ENCODE assay signal across 21 mouse cellular contexts in the genomic region with DNA sequence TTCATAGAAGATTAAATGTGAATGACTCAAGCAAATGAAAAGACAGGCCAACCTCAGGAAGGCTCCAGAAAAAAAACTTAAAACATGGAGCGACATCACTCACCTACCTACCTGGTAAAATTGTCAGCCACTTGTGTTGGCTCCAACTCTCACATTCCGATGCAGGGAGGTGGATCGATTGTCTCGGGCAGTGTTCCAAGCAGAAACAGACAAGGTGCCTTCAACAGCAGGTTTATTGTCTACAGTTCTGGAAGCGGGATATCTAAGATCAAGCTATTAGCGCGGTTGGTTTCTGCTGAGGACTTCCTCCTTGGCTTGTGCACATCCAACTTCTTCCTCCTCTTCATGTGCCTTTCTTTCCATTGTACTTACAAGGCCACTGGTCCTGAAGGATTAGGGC. TPM values are rescaled to one million over a fixed set of nuclear protein-coding genes. Genes with fewer than 3 reads are reported as not detected.
DNase-seq lines count a peak whose midpoint lies in the region; ATAC-seq lines count a peak whose summit lies in the region.
"Had no signal": no experiment of that assay in that cellular context is flagged by ENCODE, and none has a peak within 500 bp of the region (broad histone marks: within the 10 kb centered on the region; RNA-seq: fewer than 3 reads in every experiment).

No protein-coding gene starts in this region.

- WGBS in intestine, embryonic 16.5 days = 73% methylated on average over 7 of the region's 7 CpGs
- 76% methylated on average over 7 of the region's 7 CpGs for WGBS in intestine, embryonic 15.5 days
- 31% methylated on average over 7 of the region's 7 CpGs for WGBS in large intestine, adult 2 months
- 96% methylated on average over 7 of the region's 7 CpGs for WGBS in forebrain, embryonic 14.5 days

- 0 out of 2 replicates have a peak overlapping the region, but pooled peaks have one; percentile 11 for H3K27ac ChIP-seq in intestine, embryonic 16.5 days (ENCODE audit: low read length)
- H3K27ac ChIP-seq in intestine, embryonic 15.5 days = no peak overlapping the region
- no peak overlapping the region for H3K27ac ChIP-seq in forebrain, embryonic 14.5 days (ENCODE audit: low read depth, low read length)
- H3K27ac ChIP-seq: embryonic facial prominence, embryonic 10.5 days; embryonic facial prominence, embryonic 12.5 days; forebrain, embryonic 13.5 days had no signal

- no peak overlapping the region for H3K9ac ChIP-seq in intestine, embryonic 16.5 days (ENCODE audit: low read depth, low read length)
- H3K9ac ChIP-seq in intestine, embryonic 15.5 days = no peak overlapping the region
- no peak overlapping the region for H3K9ac ChIP-seq in forebrain, embryonic 14.5 days (ENCODE audit: low read length)
- H3K9ac ChIP-seq: embryonic facial prominence, embryonic 12.5 days; forebrain, embryonic 13.5 days had no signal

- no peak overlapping the region for H3K4me3 ChIP-seq in intestine, embryonic 16.5 days (ENCODE audit: low read length)
- H3K4me3 ChIP-seq in intestine, embryonic 15.5 days (replicated peaks) = no peak overlapping the region
- no peak overlapping the region for H3K4me3 ChIP-seq in forebrain, embryonic 14.5 days (ENCODE audit: low read depth, low read length)
- H3K4me3 ChIP-seq: embryonic facial prominence, embryonic 10.5 days; embryonic facial prominence, embryonic 12.5 days; forebrain, embryonic 13.5 days had no signal

- no peaks in the 10 kb centered on the region for H3K36me3 ChIP-seq in intestine, embryonic 16.5 days (ENCODE audit: control insufficient read depth, insufficient read depth, low read length)
- H3K36me3 ChIP-seq in intestine, embryonic 15.5 days = no peaks in the 10 kb centered on the region
- H3K36me3 ChIP-seq in forebrain, embryonic 14.5 days (ENCODE audit: control insufficient read depth, insufficient read depth, low read length) = no peaks in the 10 kb centered on the region
- H3K36me3 ChIP-seq: embryonic facial prominence, embryonic 10.5 days; embryonic facial prominence, embryonic 12.5 days had no signal

- peaks cover 15% of the 10 kb centered on the region for H3K4me1 ChIP-seq in intestine, embryonic 16.5 days (ENCODE audit: control insufficient read depth, insufficient read depth, low read length)
- H3K4me1 ChIP-seq in intestine, embryonic 15.5 days (replicated peaks) = peaks cover 12% of the 10 kb centered on the region
- no peaks in the 10 kb centered on the region for H3K4me1 ChIP-seq in forebrain, embryonic 14.5 days (ENCODE audit: control insufficient read depth, insufficient read depth, low read length)
- H3K4me1 ChIP-seq: forebrain, embryonic 13.5 days had no signal

- H3K27me3 ChIP-seq in intestine, embryonic 16.5 days (replicated peaks; ENCODE audit: control insufficient read depth, insufficient read depth, low read length) = no peaks in the 10 kb centered on the region
- no peaks in the 10 kb centered on the region for H3K27me3 ChIP-seq in intestine, embryonic 15.5 days (replicated peaks)
- no peaks in the 10 kb centered on the region for H3K27me3 ChIP-seq in forebrain, embryonic 14.5 days (replicated peaks; ENCODE audit: control insufficient read depth, insufficient read depth, low read length)
- H3K27me3 ChIP-seq: embryonic facial prominence, embryonic 12.5 days; forebrain, embryonic 13.5 days; Patski had no signal

- H3K9me3 ChIP-seq in intestine, embryonic 16.5 days (ENCODE audit: control insufficient read depth, low read length) = no peaks in the 10 kb centered on the region
- no peaks in the 10 kb centered on the region for H3K9me3 ChIP-seq in intestine, embryonic 15.5 days
- no peaks in the 10 kb centered on the region for H3K9me3 ChIP-seq in forebrain, embryonic 14.5 days (replicated peaks; ENCODE audit: control insufficient read depth, low read length)
- H3K9me3 ChIP-seq: embryonic facial prominence, embryonic 10.5 days; embryonic facial prominence, embryonic 12.5 days; forebrain, embryonic 13.5 days had no signal

- peak; percentile 26 for DNase-seq in urinary bladder, postnatal 14 days (ENCODE audit: low spot score)
- no peak for DNase-seq in urinary bladder, postnatal 4 days (ENCODE audit: low spot score in 2 of 2)
- peak; percentile 62 for DNase-seq in large intestine, adult 2 months (ENCODE audit: low read depth, low spot score)
- no peak for DNase-seq in forebrain, embryonic 14.5 days (ENCODE audit: low spot score)
- DNase-seq in right cerebral cortex, adult 2 months (ENCODE audit: low spot score in 2 of 2) = no peak
- DNase-seq: adrenal gland, adult 8-10 months; adrenal gland, postnatal 14 days; adrenal gland, postnatal 36 days; cerebellum, adult 11-12 months; cerebellum, adult 2 months; cerebellum, adult 9-10 months; cerebellum, postnatal 10 days; cerebellum, postnatal 25 days had no signal

- no peak for ATAC-seq in intestine, embryonic 16.5 days
- ATAC-seq in intestine, embryonic 15.5 days = no peak
- ATAC-seq in forebrain, embryonic 14.5 days = no peak
- ATAC-seq: activated CD4-positive, CD25-positive, alpha-beta regulatory T cell, adult 4 months; forebrain, embryonic 13.5 days; forebrain, embryonic 16.5 days; Patski had no signal

- H3K4me2 ChIP-seq in intestine, embryonic 16.5 days (ENCODE audit: low read depth, low read length) = no peak overlapping the region
- H3K4me2 ChIP-seq in intestine, embryonic 15.5 days (replicated peaks) = no peak overlapping the region
- H3K4me2 ChIP-seq in forebrain, embryonic 14.5 days (ENCODE audit: low read length) = no peak overlapping the region
- H3K4me2 ChIP-seq: embryonic facial prominence, embryonic 12.5 days; forebrain, embryonic 13.5 days had no signal

RNA-seq across cellular contexts. Expression of gene Proser2, which starts 27.6 kb away (rescaled TPM):
- polyA plus RNA-seq in intestine, embryonic 16.5 days (2015; fragmentation: Nextera tagmentation; extraction: Ambion mirVana) = 24.0 and 25.9 TPM in 2 replicates
- polyA plus RNA-seq in intestine, embryonic 15.5 days (2015; fragmentation: Nextera tagmentation; extraction: Ambion mirVana) = 27.3 and 27.7 TPM in 2 replicates
- 7.9 and 8.1 TPM in 2 replicates for polyA plus RNA-seq in large intestine, adult 2 months (2012; rRNA removed)
- polyA plus RNA-seq in forebrain, embryonic 14.5 days (2014; fragmentation: Nextera tagmentation; extraction: Ambion mirVana) = 1.8 and 3.4 TPM in 2 replicates
- polyA plus RNA-seq: activated CD4-positive, CD25-positive, alpha-beta regulatory T cell, adult 4 months had no signal

RNA-seq across cellular contexts. Expression of gene Echdc3, which starts 55.2 kb away (rescaled TPM):
- polyA plus RNA-seq in intestine, embryonic 16.5 days (2015; fragmentation: Nextera tagmentation; extraction: Ambion mirVana) = 16.6 and 16.9 TPM in 2 replicates
- 12.0 and 13.6 TPM in 2 replicates for polyA plus RNA-seq in intestine, embryonic 15.5 days (2015; fragmentation: Nextera tagmentation; extraction: Ambion mirVana)
- 1.7 and 2.3 TPM in 2 replicates for polyA plus RNA-seq in large intestine, adult 2 months (2012; rRNA removed)
- polyA plus RNA-seq in forebrain, embryonic 14.5 days (2014; fragmentation: Nextera tagmentation; extraction: Ambion mirVana) = 1.3 and 1.4 TPM in 2 replicates
- polyA plus RNA-seq: activated CD4-positive, CD25-positive, alpha-beta regulatory T cell, adult 4 months had no signal

Comparison
In these comparisons a context has a peak if more than half of its experiments do, and no peak if none do; other contexts are left out.
1. DNase-seq: peak in urinary bladder, postnatal 14 days (single experiment) and large intestine, adult 2 months (single experiment); none in urinary bladder, postnatal 4 days (0 of 2), forebrain, embryonic 14.5 days (single experiment) and right cerebral cortex, adult 2 months (0 of 2).